Mouse (Mus musculus) forebrain, embryonic 11.5 days (tissue): ENCODE data around the gene Preb. TPM values are rescaled to one million over a fixed set of nuclear protein-coding genes. Genes with fewer than 3 reads are reported as not detected.

ENCODE experiments used
- ATAC-seq: fragments of 200-750 bp; cut with Nextera tagmentation; replicated peaks from 2 replicates; pipeline ENCODE4 v1.8.0; 2017; ENCODE audit warnings: moderate TSS enrichment; ENCODE audit not compliant: low FRiP score
- DNase-seq: peaks from one replicate; pipeline ENCODE4 v3.0.0-alpha.2; 2017; ENCODE audit warnings: low spot score
- H3K27ac ChIP-seq: fragments of 300-500 bp; sonication (generic); 2 replicates; pipeline ENCODE4 v1.5.1; 2014; ENCODE audit warnings: low read depth, low read length
- H3K27me3 ChIP-seq: fragments of 300-500 bp; sonication (generic); 2 replicates; pipeline ENCODE4 v1.6.1; 2014; ENCODE audit warnings: mild to moderate bottlenecking, low read length, mixed read lengths; ENCODE audit not compliant: control insufficient read depth, insufficient read depth
- H3K36me3 ChIP-seq: fragments of 300-500 bp; sonication (generic); 2 replicates; pipeline ENCODE4 v1.6.1; 2014; ENCODE audit warnings: mild to moderate bottlenecking, low read length, moderate library complexity, mixed read lengths; ENCODE audit not compliant: control insufficient read depth, insufficient read depth
- H3K4me1 ChIP-seq: fragments of 300-500 bp; sonication (generic); replicated peaks from 2 replicates; pipeline ENCODE4 v1.6.1; 2014; ENCODE audit warnings: low read length, mixed read lengths; ENCODE audit not compliant: control insufficient read depth, insufficient read depth
- H3K4me2 ChIP-seq: fragments of 300-500 bp; sonication (generic); 2 replicates; pipeline ENCODE4 v1.6.1; 2014; ENCODE audit warnings: low read depth, mild to moderate bottlenecking, low read length, moderate library complexity, mixed read lengths; ENCODE audit not compliant: severe bottlenecking
- H3K4me3 ChIP-seq: fragments of 300-500 bp; sonication (generic); 2 replicates; pipeline ENCODE4 v1.5.1; 2014; ENCODE audit warnings: low read depth, low read length
- H3K9ac ChIP-seq: fragments of 300-500 bp; sonication (generic); 2 replicates; pipeline ENCODE4 v1.6.1; 2014; ENCODE audit warnings: low read length
- H3K9me3 ChIP-seq: fragments of 300-500 bp; sonication (generic); 2 replicates; pipeline ENCODE4 v1.6.1; 2016; ENCODE audit warnings: low read length, mixed read lengths; ENCODE audit not compliant: control insufficient read depth
- WGBS: fragments of 180-500 bp; shearing (Covaris S2); extraction: QIAGEN DNeasy Blood & Tissue Kit; methylation state at CpG from one replicate; pipeline ENCODE4 v1.1.7; 2014; 5-methylcytosine and 5-hydroxymethylcytosine counted together
- polyA plus RNA-seq: library from polyadenylated mRNA; unstranded; fragments of >200 nt; fragmentation: Nextera tagmentation; extraction: Ambion mirVana; gene quantifications from 2 replicates; pipeline ENCODE4 v1.2.1, GENCODE M21; 2014

Gene Preb
- polyA plus RNA-seq, 1 experiment from 2014 or later, result 106 TPM

- DNase-seq (no peak), ATAC-seq (no peak)
- no peak overlapping the region for H3K4me2 ChIP-seq
- WGBS, result 76% methylated on average over 5 of the region's 5 CpGs
- H3K27me3 ChIP-seq, result no peaks in the 10 kb centered on the region
- no peak overlapping the region for H3K27ac ChIP-seq
- no peaks in the 10 kb centered on the region for H3K36me3 ChIP-seq
- no peaks in the 10 kb centered on the region for H3K4me1 ChIP-seq
- H3K9me3 ChIP-seq, result no peaks in the 10 kb centered on the region
- no peak overlapping the region for H3K9ac ChIP-seq
- no peak overlapping the region for H3K4me3 ChIP-seq
These were observed 33.0 kb upstream of the Preb start for GRCm38 (mm10) chr5:30992980-30993676.

- Histone ChIP-seq H3K4me1 (no peaks in the 10 kb centered on the region), H3K4me3 (no peak overlapping the region), H3K4me2 (no peak overlapping the region), H3K36me3 (no peaks in the 10 kb centered on the region), H3K9ac (no peak overlapping the region), H3K27me3 (no peaks in the 10 kb centered on the region), H3K27ac (no peak overlapping the region), H3K9me3 (no peaks in the 10 kb centered on the region)
- ATAC-seq, result no peak
- 5% methylated on average over 2 of the region's 2 CpGs for WGBS
- DNase-seq, result no peak
These were observed 22.2 kb upstream of the Preb start for GRCm38 (mm10) chr5:30982357-30982756.

GRCm38 (mm10) chr5:30974870-30975656, 14.9 kb upstream of the Preb start:
- no peaks in the 10 kb centered on the region for H3K36me3 ChIP-seq
- no peak overlapping the region for H3K4me2 ChIP-seq
- no peak overlapping the region for H3K4me3 ChIP-seq
- WGBS, result 78% methylated on average over 9 of the region's 9 CpGs
- H3K27me3 ChIP-seq, result no peaks in the 10 kb centered on the region
- no peak for DNase-seq
- no peak overlapping the region for H3K9ac ChIP-seq
- no peak for ATAC-seq
- no peak overlapping the region for H3K27ac ChIP-seq
- no peaks in the 10 kb centered on the region for H3K9me3 ChIP-seq
- no peaks in the 10 kb centered on the region for H3K4me1 ChIP-seq

DNA sequence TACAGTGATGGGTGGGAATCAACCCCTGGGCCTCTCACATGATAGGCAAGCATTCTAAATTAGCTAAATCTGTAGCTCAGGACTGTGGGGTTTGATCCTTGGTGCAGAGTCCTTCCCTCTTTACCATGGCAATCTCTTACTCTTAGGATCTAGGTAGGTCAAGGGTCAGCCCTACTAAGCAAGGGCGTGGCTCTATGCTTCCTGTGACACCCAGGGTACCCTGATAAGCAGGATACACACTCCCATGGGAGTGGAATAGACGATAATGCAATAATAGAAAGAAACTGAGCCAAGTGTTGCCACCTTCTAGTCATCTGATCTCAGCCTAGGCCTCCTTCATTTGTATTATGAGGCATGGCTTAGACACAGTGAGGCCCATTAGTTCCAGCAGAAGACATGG, 9.3 kb upstream of the Preb start:
- Histone ChIP-seq H3K4me3 (no peak overlapping the region), H3K9me3 (no peaks in the 10 kb centered on the region), H3K4me2 (no peak overlapping the region), H3K36me3 (no peaks in the 10 kb centered on the region), H3K27ac (no peak overlapping the region), H3K4me1 (no peaks in the 10 kb centered on the region), H3K9ac (no peak overlapping the region), H3K27me3 (no peaks in the 10 kb centered on the region)
- no peak for ATAC-seq
- WGBS, result 77% methylated on average over 2 of the region's 2 CpGs
- no peak for DNase-seq

GRCm38 (mm10) chr5:30968416-30968815, 8.3 kb upstream of the Preb start, which contains the start of gene Tcf23:
Gene Tcf23, plus strand, starts transcription at chr5:30968662.
- Histone ChIP-seq H3K4me2 (no peak within 1 kb of the TSS), H3K9me3 (no peaks in the 10 kb centered on the region), H3K4me1 (no peaks in the 10 kb centered on the region), H3K9ac (no peak within 1 kb of the TSS), H3K4me3 (no peak within 1 kb of the TSS), H3K36me3 (no peaks in the 10 kb centered on the region), H3K27me3 (no peaks in the 10 kb centered on the region), H3K27ac (no peak within 1 kb of the TSS)
- WGBS, result 67% methylated on average over 8 of the region's 8 CpGs
- DNase-seq (no peak), ATAC-seq (no peak)

GRCm38 (mm10) chr5:30966189-30966588, 6.0 kb upstream of the Preb start:
- Histone ChIP-seq H3K4me1 (no peaks in the 10 kb centered on the region), H3K9me3 (no peaks in the 10 kb centered on the region), H3K27me3 (no peaks in the 10 kb centered on the region), H3K4me2 (no peak overlapping the region), H3K36me3 (no peaks in the 10 kb centered on the region), H3K9ac (no peak overlapping the region), H3K4me3 (no peak overlapping the region), H3K27ac (no peak overlapping the region)
- ATAC-seq, result no peak
- WGBS, result 88% methylated on average over 4 of the region's 4 CpGs
- no peak for DNase-seq

DNA sequence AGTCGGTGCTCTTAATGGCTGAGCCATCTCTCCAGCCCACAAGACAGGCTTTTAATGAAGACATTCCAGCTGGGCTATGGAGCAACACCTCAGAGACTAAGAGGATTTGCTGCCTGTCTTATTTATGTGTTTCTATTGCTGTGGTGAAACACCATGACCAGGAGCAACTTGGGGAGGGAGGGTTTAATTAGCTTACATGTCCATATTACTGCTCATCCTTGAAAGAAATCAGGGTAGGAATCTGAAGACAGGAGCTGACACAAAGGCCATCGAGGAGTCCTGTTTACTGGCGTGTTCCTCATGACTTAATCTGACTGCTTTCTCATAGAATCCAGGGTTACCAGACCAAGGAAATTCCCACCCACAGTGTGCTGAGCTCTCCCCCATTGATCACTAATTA, 3.8 kb upstream of the Preb start:
- H3K4me2 ChIP-seq, result no peak overlapping the region
- no peak overlapping the region for H3K9ac ChIP-seq
- ATAC-seq (no peak), DNase-seq (no peak)
- H3K27ac ChIP-seq, result no peak overlapping the region
- WGBS, result 66% methylated on average over 3 of the region's 3 CpGs
- H3K9me3 ChIP-seq, result no peaks in the 10 kb centered on the region
- peaks cover 3% of the 10 kb centered on the region; the same call in 1 of the 2 replicates for H3K4me1 ChIP-seq
- no peaks in the 10 kb centered on the region for H3K27me3 ChIP-seq
- no peaks in the 10 kb centered on the region for H3K36me3 ChIP-seq
- H3K4me3 ChIP-seq, result no peak overlapping the region

DNA sequence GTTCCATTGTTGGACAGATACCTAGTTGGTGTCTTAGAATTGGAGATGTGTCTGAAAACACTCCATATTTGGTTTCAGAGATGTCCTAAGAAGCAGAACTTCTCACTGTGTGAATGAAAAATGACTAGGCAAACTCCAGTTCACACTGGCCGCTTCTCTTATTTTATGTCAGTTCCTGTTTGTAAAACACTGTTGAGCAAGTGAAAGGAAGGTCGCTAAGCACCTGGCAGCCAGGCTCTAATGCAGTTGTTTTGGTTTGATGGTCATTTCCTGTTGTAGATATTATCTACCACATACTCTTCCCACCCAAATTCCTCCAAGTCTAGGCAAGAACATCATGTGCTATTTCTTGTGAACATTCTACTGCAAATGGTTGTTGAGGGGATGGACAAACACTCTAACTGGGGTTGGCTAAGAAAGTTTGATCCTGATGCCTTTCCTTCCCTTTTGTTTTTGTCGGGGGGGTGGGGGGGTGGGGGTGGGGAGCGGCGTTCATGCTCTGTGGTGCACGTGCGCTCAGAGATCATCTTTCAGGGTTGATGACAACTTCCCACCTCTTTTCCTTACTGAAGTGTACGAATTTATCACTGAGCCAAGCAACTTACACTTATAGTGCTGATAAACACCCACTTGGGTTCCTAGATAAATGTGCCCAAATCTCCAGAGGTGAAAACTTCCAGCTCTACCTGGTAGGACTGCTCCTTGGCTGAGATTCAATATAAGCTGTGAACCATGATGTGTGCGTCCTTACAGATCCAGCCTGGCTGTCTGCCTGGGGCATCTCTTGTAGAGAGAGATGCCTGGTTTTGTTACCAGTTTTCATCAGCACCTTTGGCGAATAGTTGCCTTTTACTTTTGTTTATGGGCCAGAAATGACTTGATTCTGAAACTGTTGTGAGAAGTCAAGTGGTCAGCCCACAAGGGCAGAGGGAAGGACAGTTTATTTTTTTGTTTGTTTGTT, 1.7 kb upstream of the Preb start:
- Histone ChIP-seq H3K36me3 (no peaks in the 10 kb centered on the region; the same call in 1 of the 2 replicates), H3K4me1 (peaks cover 4% of the 10 kb centered on the region; the same call in 1 of the 2 replicates), H3K4me2 (no peak overlapping the region), H3K27ac (no peak overlapping the region), H3K27me3 (no peaks in the 10 kb centered on the region), H3K9ac (no peak overlapping the region), H3K4me3 (no peak overlapping the region), H3K9me3 (no peaks in the 10 kb centered on the region)
- ATAC-seq (no peak), DNase-seq (no peak)
- WGBS, result 86% methylated on average over 10 of the region's 10 CpGs
